Mouse (Mus musculus): ENCODE data around the gene Gm10282. TPM values are rescaled to one million over a fixed set of nuclear protein-coding genes. Genes with fewer than 3 reads are reported as not detected.

Gm10282 gene
- polyA plus RNA-seq, 1 experiment from 2014 or later: 7.8 TPM

DNA sequence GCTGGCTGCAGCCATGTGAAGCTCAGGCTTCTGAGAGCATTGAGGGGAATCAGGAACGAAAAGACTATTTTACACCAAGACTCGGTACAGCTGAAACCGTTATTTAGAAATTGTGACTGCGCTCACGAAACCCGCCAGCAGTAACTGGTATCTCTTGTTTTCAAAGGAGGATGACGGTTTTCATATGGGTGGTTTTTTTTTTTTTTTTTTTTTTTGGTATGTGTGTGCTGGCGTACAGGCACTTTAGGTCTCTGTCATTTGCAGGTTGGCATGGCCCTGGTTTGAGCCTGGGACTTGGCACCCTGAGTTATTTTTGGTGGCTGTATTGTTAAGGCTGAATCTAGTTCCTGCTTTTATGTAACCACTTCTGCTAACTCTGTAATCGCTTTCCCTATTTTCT, 44.8 kb upstream of the Gm10282 start:
- Histone ChIP-seq H3K4me3 (ENCODE audit: low read depth, low read length) (no peak overlapping the region), H3K4me1 (replicated peaks; ENCODE audit: control insufficient read depth, insufficient read depth, low read length) (no peaks in the 10 kb centered on the region), H3K27me3 (replicated peaks; ENCODE audit: control insufficient read depth, insufficient read depth, low read length) (no peaks in the 10 kb centered on the region), H3K9ac (ENCODE audit: low read depth, low read length) (no peak overlapping the region), H3K9me3 (ENCODE audit: control insufficient read depth) (no peaks in the 10 kb centered on the region), H3K4me2 (replicated peaks; ENCODE audit: low read depth) (no peak overlapping the region), H3K27ac (ENCODE audit: low read depth, low read length) (no peak overlapping the region), H3K36me3 (ENCODE audit: control insufficient read depth, insufficient read depth) (peaks cover 32% of the 10 kb centered on the region; the same call in 1 of the 2 replicates)
- ATAC-seq: no peak
- TF ChIP-seq CTCF (IDR thresholded peaks at IDR 0.05; ENCODE audit: low read depth): no peak
- 85% methylated on average over 9 of the region's 9 CpGs for WGBS

DNA sequence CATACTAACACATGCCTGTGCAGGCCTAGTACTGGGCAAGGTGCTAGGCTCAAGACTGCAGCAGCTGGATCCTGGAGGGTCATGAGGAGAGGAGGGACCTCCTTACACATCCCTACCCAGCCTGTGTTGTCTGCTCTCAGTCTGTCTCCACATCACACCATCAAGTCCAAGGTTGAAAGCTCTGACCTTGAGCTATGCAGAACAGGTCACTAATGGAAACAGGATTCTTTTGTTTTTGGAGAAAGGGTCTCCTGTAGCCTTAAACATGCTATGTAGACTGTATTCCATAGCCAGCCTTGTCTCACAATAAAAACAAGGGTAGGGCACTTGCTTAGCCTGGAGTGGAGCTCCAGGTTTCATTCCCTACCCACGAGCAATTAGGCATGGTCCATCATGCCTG, 43.9 kb upstream of the Gm10282 start:
- no peak for ATAC-seq
- Histone ChIP-seq H3K27ac (ENCODE audit: low read depth, low read length) (no peak overlapping the region), H3K4me3 (ENCODE audit: low read depth, low read length) (no peak overlapping the region), H3K36me3 (ENCODE audit: control insufficient read depth, insufficient read depth) (peaks cover 32% of the 10 kb centered on the region; the same call in 1 of the 2 replicates), H3K9me3 (ENCODE audit: control insufficient read depth) (no peaks in the 10 kb centered on the region), H3K9ac (ENCODE audit: low read depth, low read length) (no peak overlapping the region), H3K4me2 (replicated peaks; ENCODE audit: low read depth) (no peak overlapping the region), H3K4me1 (replicated peaks; ENCODE audit: control insufficient read depth, insufficient read depth, low read length) (no peaks in the 10 kb centered on the region), H3K27me3 (replicated peaks; ENCODE audit: control insufficient read depth, insufficient read depth, low read length) (no peaks in the 10 kb centered on the region)
- WGBS: 87% methylated on average over 1 of the region's 1 CpGs
- TF ChIP-seq CTCF (IDR thresholded peaks at IDR 0.05; ENCODE audit: low read depth): no peak

DNA sequence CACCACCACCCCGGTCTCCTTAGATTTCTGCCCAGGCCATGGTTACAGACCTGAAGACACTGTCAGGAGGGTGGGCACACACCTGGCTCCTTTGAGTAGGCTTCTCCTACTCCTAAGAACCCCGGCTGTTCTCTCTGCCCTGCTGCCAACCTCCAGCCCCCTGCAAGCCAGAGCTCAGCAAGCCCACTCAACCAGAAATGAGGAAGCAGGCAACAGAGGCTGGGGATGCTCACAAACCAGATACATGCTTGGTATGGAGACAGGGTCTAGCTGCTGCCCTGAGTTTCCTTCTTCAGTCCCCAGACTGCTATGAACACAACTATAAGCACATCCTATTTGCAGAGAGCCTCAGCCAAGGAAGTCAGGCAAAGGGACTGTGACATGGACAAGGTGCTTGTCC, 43.1 kb upstream of the Gm10282 start:
- H3K4me1 ChIP-seq (replicated peaks; ENCODE audit: control insufficient read depth, insufficient read depth, low read length): no peaks in the 10 kb centered on the region
- no peak overlapping the region for H3K9ac ChIP-seq (ENCODE audit: low read depth, low read length)
- WGBS: 94% methylated on average over 2 of the region's 2 CpGs
- no peak for TF ChIP-seq CTCF (IDR thresholded peaks at IDR 0.05; ENCODE audit: low read depth)
- no peak overlapping the region for H3K4me2 ChIP-seq (replicated peaks; ENCODE audit: low read depth)
- H3K27ac ChIP-seq (ENCODE audit: low read depth, low read length): no peak overlapping the region
- no peak for ATAC-seq
- H3K9me3 ChIP-seq (ENCODE audit: control insufficient read depth): no peaks in the 10 kb centered on the region
- no peak overlapping the region for H3K4me3 ChIP-seq (ENCODE audit: low read depth, low read length)
- peaks cover 38% of the 10 kb centered on the region; the same call in 1 of the 2 replicates for H3K36me3 ChIP-seq (ENCODE audit: control insufficient read depth, insufficient read depth)
- H3K27me3 ChIP-seq (replicated peaks; ENCODE audit: control insufficient read depth, insufficient read depth, low read length): no peaks in the 10 kb centered on the region

DNA sequence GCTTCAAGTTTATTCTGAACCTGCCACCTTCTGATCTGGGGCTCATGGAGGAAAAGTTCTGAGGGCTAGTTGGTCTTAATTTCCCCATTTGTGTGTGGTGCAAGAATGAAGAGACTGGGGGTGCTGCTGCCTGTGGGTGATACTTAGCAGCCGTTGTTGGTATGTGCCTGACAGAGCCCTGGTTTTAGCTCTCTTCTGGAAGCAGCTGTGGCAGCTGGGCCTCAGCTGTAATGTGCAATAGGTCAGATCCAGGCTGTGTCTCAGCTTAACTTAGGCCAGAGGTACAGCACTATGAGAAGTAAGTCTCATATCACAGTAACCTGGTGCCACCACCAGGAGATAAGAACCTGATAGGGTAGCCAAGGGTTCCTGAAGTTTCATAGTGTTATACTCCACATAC, 42.5 kb upstream of the Gm10282 start:
- TF ChIP-seq CTCF (IDR thresholded peaks at IDR 0.05; ENCODE audit: low read depth): no peak
- H3K4me3 ChIP-seq (ENCODE audit: low read depth, low read length): no peak overlapping the region
- no peak overlapping the region for H3K9ac ChIP-seq (ENCODE audit: low read depth, low read length)
- no peak for ATAC-seq
- H3K27me3 ChIP-seq (replicated peaks; ENCODE audit: control insufficient read depth, insufficient read depth, low read length): no peaks in the 10 kb centered on the region
- no peaks in the 10 kb centered on the region for H3K4me1 ChIP-seq (replicated peaks; ENCODE audit: control insufficient read depth, insufficient read depth, low read length)
- WGBS: 59% methylated on average over 1 of the region's 1 CpGs
- H3K27ac ChIP-seq (ENCODE audit: low read depth, low read length): no peak overlapping the region
- H3K9me3 ChIP-seq (ENCODE audit: control insufficient read depth): no peaks in the 10 kb centered on the region
- H3K36me3 ChIP-seq (ENCODE audit: control insufficient read depth, insufficient read depth): peaks cover 37% of the 10 kb centered on the region; the same call in 1 of the 2 replicates
- H3K4me2 ChIP-seq (replicated peaks; ENCODE audit: low read depth): no peak overlapping the region

DNA sequence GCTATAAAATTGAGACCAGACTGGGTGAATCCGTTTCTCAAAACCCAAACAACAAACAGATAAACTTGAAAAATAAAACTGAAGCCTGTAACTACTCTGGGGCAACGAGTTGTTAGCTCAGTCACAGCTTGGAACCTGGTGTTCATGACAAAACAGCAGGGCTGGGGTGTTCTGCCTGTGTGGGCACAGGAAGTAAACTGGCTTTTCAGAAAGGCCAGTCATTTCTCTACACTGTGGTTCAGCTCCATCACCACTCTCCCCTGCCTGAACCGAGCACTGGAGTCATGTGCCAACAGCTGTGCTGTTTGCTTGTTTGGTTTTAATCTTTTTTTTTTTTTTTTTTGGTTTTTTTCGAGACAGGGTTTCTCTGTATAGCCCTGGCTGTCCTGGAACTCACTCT, 38.7 kb upstream of the Gm10282 start:
- WGBS: 85% methylated on average over 3 of the region's 4 CpGs

DNA sequence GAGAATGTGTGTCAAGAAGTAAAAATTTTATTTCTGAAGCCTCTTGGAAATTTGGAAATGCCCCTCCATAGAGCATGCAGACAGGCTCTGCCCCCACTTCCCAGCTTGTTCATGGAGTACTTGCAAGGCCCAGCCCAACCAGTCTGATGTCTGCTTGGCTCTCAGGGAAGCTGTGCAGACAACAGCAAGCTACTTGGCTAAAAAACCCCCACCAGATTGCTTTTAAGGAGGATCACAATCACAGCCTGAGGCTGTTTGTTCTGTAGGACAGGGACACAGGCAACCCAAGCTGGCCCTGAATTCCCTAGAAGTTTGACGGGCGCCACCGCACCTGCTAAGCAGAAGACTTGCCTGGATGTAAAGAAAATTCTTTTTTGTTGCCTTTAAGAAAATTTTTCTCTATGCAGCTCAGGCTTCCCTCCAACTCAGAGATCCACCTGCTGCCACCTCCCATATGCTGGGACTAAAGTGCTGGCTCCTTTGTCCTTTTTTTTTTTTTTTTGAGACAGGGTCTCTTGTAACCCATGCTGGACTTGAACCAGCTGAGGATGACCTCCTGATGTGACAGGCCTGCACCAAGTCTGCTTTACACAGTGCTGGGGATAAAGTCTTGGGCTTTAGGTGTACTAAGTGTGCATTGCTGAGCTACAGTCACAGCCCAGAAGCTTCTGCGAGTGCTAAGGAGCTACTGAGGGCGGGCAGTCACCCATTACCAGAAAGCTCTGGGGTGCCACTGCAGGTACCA, 37.7 kb upstream of the Gm10282 start:
- WGBS: 95% methylated on average over 5 of the region's 5 CpGs
- Histone ChIP-seq H3K27me3 (replicated peaks; ENCODE audit: control insufficient read depth, insufficient read depth, low read length) (no peaks in the 10 kb centered on the region), H3K4me3 (ENCODE audit: low read depth, low read length) (no peak overlapping the region), H3K9ac (ENCODE audit: low read depth, low read length) (no peak overlapping the region), H3K4me1 (replicated peaks; ENCODE audit: control insufficient read depth, insufficient read depth, low read length) (no peaks in the 10 kb centered on the region), H3K36me3 (ENCODE audit: control insufficient read depth, insufficient read depth) (peaks cover 52% of the 10 kb centered on the region), H3K4me2 (replicated peaks; ENCODE audit: low read depth) (no peak overlapping the region), H3K27ac (ENCODE audit: low read depth, low read length) (no peak overlapping the region), H3K9me3 (ENCODE audit: control insufficient read depth) (no peaks in the 10 kb centered on the region)
- no peak for ATAC-seq
- no peak for TF ChIP-seq CTCF (IDR thresholded peaks at IDR 0.05; ENCODE audit: low read depth)

More for the DNA sequence above, 38.7 kb upstream of the Gm10282 start:
- ATAC-seq: no peak
- H3K4me3 ChIP-seq (ENCODE audit: low read depth, low read length): no peak overlapping the region
- H3K9ac ChIP-seq (ENCODE audit: low read depth, low read length): no peak overlapping the region
- H3K9me3 ChIP-seq (ENCODE audit: control insufficient read depth): no peaks in the 10 kb centered on the region
- no peak for TF ChIP-seq CTCF (IDR thresholded peaks at IDR 0.05; ENCODE audit: low read depth)
- no peaks in the 10 kb centered on the region for H3K27me3 ChIP-seq (replicated peaks; ENCODE audit: control insufficient read depth, insufficient read depth, low read length)
- no peaks in the 10 kb centered on the region for H3K4me1 ChIP-seq (replicated peaks; ENCODE audit: control insufficient read depth, insufficient read depth, low read length)
- no peak overlapping the region for H3K4me2 ChIP-seq (replicated peaks; ENCODE audit: low read depth)
- no peak overlapping the region for H3K27ac ChIP-seq (ENCODE audit: low read depth, low read length)
- peaks cover 45% of the 10 kb centered on the region for H3K36me3 ChIP-seq (ENCODE audit: control insufficient read depth, insufficient read depth)

Measured in intestine, postnatal 0 days (tissue).